Mouse (Mus musculus) liver, embryonic 13.5 days (tissue): ENCODE data around the gene Hdac7. TPM values are rescaled to one million over a fixed set of nuclear protein-coding genes. Genes with fewer than 3 reads are reported as not detected.

Source experiments
- ATAC-seq: fragments of 200-750 bp; cut with Nextera tagmentation; 2 replicates; pipeline ENCODE4 v1.8.0; 2017; ENCODE audit warnings: low read depth, mild to moderate bottlenecking, moderate number of reproducible peaks, moderate library complexity
- DNase-seq: peaks from one replicate; pipeline ENCODE4 v3.0.0; 2022
- H3K27ac ChIP-seq: fragments of 300-500 bp; sonication (generic); 2 replicates; pipeline ENCODE4 v1.5.1; 2015; ENCODE audit warnings: moderate library complexity, mild to moderate bottlenecking, inconsistent platforms
- H3K27me3 ChIP-seq: fragments of 300-500 bp; sonication (generic); 2 replicates; pipeline ENCODE4 v1.6.1; 2015; ENCODE audit warnings: mild to moderate bottlenecking, inconsistent platforms
- H3K36me3 ChIP-seq: fragments of 300-500 bp; sonication (generic); 2 replicates; pipeline ENCODE4 v1.6.1; 2015; ENCODE audit warnings: mild to moderate bottlenecking, inconsistent platforms
- H3K4me1 ChIP-seq: fragments of 300-500 bp; sonication (generic); replicated peaks from 2 replicates; pipeline ENCODE4 v1.6.1; 2015; ENCODE audit warnings: inconsistent platforms
- H3K4me2 ChIP-seq: fragments of 300-500 bp; sonication (generic); 2 replicates; pipeline ENCODE4 v1.6.1; 2015; ENCODE audit warnings: inconsistent platforms, mild to moderate bottlenecking, moderate library complexity
- H3K4me3 ChIP-seq: fragments of 300-500 bp; sonication (generic); replicated peaks from 2 replicates; pipeline ENCODE4 v1.5.1; 2015; ENCODE audit warnings: mild to moderate bottlenecking, inconsistent platforms
- H3K9ac ChIP-seq: fragments of 300-500 bp; sonication (generic); 2 replicates; pipeline ENCODE4 v1.6.1; 2015; ENCODE audit warnings: mild to moderate bottlenecking, inconsistent platforms
- H3K9me3 ChIP-seq: fragments of 300-500 bp; sonication (generic); replicated peaks from 2 replicates; pipeline ENCODE4 v1.6.1; 2016; ENCODE audit warnings: inconsistent platforms
- WGBS: fragments of 180-500 bp; shearing (Covaris S2); methylation state at CpG from one replicate; pipeline ENCODE4 v1.1.7; 2015; ENCODE audit not compliant: insufficient replicate concordance; 5-methylcytosine and 5-hydroxymethylcytosine counted together
- polyA plus RNA-seq: library from polyadenylated mRNA; unstranded; fragments of >200 nt; fragmentation: Nextera tagmentation; extraction: Ambion mirVana; gene quantifications from 2 replicates; pipeline ENCODE4 v1.2.1, GENCODE M21; 2015

Gene Hdac7
- polyA plus RNA-seq, 1 experiment from 2014 or later, result 8.0 TPM

DNA sequence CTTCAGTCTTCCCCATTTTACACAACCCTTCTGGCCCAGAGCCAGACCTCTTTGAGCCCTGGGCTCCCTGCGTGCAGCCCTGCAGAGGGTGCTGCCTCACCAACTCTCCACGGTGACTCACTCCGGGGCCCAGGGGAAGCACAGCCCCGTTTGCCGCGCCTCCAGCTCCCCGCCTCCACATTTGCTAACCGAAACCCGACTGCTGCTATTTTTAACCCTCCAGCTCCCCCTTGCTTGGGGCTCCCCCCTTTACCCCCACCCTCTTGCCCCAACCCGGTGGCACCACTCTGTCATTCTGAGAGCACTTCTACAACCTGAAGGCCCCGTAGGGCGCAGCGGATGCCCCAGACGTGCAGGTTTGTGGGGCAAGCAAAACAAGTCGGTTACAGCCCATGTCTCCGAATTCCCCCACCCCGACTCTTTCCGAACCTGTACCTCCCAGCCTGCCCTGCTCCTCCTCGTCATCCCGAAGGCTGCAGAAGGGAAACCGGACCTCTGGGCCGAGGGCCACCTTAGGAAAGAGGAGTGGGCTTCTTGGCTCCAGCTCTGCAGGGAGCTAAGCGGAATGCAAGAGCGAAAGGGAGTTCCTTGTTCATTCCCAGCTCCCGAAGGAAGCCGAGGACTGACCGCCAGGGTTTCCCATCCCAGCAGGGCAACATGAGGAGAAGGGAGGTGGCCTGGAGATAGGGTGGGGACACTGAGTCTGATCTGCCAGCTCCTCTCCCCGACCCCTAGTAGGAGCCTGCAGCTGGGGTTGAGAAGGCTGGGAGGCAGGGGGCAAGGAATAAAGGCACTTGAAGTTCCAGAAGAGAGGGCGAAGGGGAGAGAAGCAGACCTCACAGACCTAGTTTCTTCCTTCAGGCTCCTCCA, 19.0 kb downstream of the Hdac7 start:
- peak overlapping the region; percentile 76 for H3K27ac ChIP-seq
- ATAC-seq (peak; percentile 80), DNase-seq (peak; percentile 68)
- H3K9ac ChIP-seq, result peak overlapping the region; percentile 72
- 9% methylated on average over 29 of the region's 29 CpGs for WGBS
- H3K27me3 ChIP-seq, result peaks cover 8% of the 10 kb centered on the region
- H3K4me2 ChIP-seq, result peak overlapping the region; percentile 87
- H3K36me3 ChIP-seq, result 0 out of 2 replicates have a peak, but pooled peaks cover 4% of the 10 kb centered on the region
- H3K9me3 ChIP-seq, result no peaks in the 10 kb centered on the region
- peaks cover 96% of the 10 kb centered on the region for H3K4me1 ChIP-seq
- peak overlapping the region; percentile 60 for H3K4me3 ChIP-seq

DNA sequence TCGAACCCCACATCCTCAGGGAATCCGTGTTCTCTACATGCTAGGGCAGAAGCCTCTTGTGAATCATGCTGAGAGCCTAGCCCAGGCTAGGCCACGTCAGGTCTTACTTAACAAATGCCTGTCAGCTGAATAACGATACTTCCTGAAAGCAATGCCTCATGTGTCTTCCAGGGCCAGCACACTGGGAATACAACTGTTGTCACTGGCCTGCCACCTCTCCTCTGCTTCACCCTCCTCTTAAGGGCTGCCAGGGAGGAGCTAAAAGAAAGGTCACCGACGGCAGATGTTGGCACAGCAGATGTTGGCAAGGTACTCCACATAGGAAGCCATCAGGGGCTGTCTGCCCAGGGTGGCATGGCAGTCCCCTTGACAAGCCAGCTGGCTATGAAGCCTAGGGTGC, 20.3 kb downstream of the Hdac7 start:
- Histone ChIP-seq H3K27ac (0 out of 2 replicates have a peak overlapping the region, but pooled peaks have one; percentile 9), H3K9ac (peak overlapping the region; percentile 49)
- 77% methylated on average over 6 of the region's 6 CpGs for WGBS

GRCm38 (mm10) chr15:97823479-97823878, 20.8 kb downstream of the Hdac7 start:
- no peak overlapping the region for H3K9ac ChIP-seq
- H3K27ac ChIP-seq, result no peak overlapping the region
- no peaks in the 10 kb centered on the region for H3K9me3 ChIP-seq
- no peak overlapping the region for H3K4me3 ChIP-seq
- DNase-seq (no peak), ATAC-seq (no peak)
- H3K27me3 ChIP-seq, result no peaks in the 10 kb centered on the region
- peaks cover 78% of the 10 kb centered on the region for H3K4me1 ChIP-seq
- 69% methylated on average over 12 of the region's 12 CpGs for WGBS
- H3K36me3 ChIP-seq, result 0 out of 2 replicates have a peak, but pooled peaks cover 4% of the 10 kb centered on the region
- no peak overlapping the region for H3K4me2 ChIP-seq

More for the DNA sequence above, 20.3 kb downstream of the Hdac7 start:
- Histone ChIP-seq H3K4me3 (no peak overlapping the region), H3K9me3 (no peaks in the 10 kb centered on the region), H3K36me3 (0 out of 2 replicates have a peak, but pooled peaks cover 4% of the 10 kb centered on the region), H3K27me3 (no peaks in the 10 kb centered on the region), H3K4me2 (no peak overlapping the region), H3K4me1 (peaks cover 84% of the 10 kb centered on the region)
- DNase-seq (no peak), ATAC-seq (no peak)

GRCm38 (mm10) chr15:97822545-97823228, 21.6 kb downstream of the Hdac7 start:
- WGBS, result 44% methylated on average over 11 of the region's 12 CpGs
- DNase-seq, result no peak
- H3K27ac ChIP-seq, result no peak overlapping the region
- no peak overlapping the region for H3K4me3 ChIP-seq
- H3K27me3 ChIP-seq, result no peaks in the 10 kb centered on the region
- H3K9me3 ChIP-seq, result no peaks in the 10 kb centered on the region
- 0 out of 2 replicates have a peak, but pooled peaks cover 4% of the 10 kb centered on the region for H3K36me3 ChIP-seq
- no peak overlapping the region for H3K4me2 ChIP-seq
- H3K9ac ChIP-seq, result no peak overlapping the region
- ATAC-seq, result no peak
- peaks cover 76% of the 10 kb centered on the region for H3K4me1 ChIP-seq

DNA sequence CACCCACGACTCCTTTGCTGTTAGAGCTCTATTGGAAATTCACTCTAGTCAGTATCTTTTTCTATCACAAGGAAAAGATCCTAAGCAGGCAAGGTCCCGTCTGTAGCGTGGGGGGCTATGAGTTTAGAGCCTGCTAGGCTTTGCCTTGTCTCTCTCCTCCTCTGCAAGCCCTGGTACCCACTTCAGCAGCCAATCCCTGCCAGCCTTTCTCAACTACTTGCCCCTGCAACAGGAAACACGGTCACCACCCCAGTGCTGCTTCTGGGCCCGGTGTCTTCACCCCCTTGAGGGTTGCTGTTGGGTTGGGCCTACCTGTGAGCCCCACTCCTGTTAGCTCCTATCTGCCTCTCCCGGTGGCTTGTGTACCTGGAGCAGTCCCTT, 22.3 kb downstream of the Hdac7 start:
- 43% methylated on average over 6 of the region's 6 CpGs for WGBS

GRCm38 (mm10) chr15:97821321-97821982, 22.9 kb downstream of the Hdac7 start:
- no peak for DNase-seq
- Histone ChIP-seq H3K9ac (peak overlapping the region; percentile 9; the same call in 1 of the 2 replicates), H3K4me2 (0 out of 2 replicates have a peak overlapping the region, but pooled peaks have one; percentile 6), H3K27ac (peak overlapping the region; percentile 72), H3K4me3 (no peak overlapping the region), H3K9me3 (no peaks in the 10 kb centered on the region), H3K36me3 (0 out of 2 replicates have a peak, but pooled peaks cover 4% of the 10 kb centered on the region), H3K4me1 (peaks cover 64% of the 10 kb centered on the region), H3K27me3 (no peaks in the 10 kb centered on the region)
- WGBS, result 34% methylated on average over 10 of the region's 10 CpGs
- ATAC-seq, result no peak

More for the DNA sequence above, 22.3 kb downstream of the Hdac7 start:
- Histone ChIP-seq H3K9ac (peak overlapping the region; percentile 9; the same call in 1 of the 2 replicates), H3K36me3 (0 out of 2 replicates have a peak, but pooled peaks cover 4% of the 10 kb centered on the region), H3K4me1 (peaks cover 69% of the 10 kb centered on the region), H3K9me3 (no peaks in the 10 kb centered on the region), H3K4me3 (no peak overlapping the region), H3K4me2 (no peak overlapping the region), H3K27me3 (no peaks in the 10 kb centered on the region), H3K27ac (peak overlapping the region; percentile 72)
- ATAC-seq, result no peak
- DNase-seq, result no peak

DNA sequence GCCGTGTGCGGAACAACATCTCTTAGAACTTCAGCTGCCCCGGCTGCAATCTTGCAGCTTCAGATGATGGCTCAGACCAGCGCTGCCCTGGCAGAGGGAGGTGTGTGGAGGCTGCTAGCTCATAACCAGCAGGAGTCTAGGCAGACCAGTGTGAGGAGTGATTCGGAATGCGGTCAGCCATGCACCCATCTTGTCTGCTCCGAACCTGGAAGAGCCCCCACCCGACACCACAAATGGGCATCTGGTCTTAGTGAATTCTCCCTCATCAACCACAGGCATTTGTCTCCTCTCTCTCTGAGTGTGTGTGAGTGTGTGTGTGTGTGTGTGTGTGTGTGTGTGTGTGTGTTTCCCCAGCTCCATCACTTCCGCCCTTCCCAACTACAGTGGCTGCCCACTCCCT, 24.4 kb downstream of the Hdac7 start:
- H3K36me3 ChIP-seq, result 0 out of 2 replicates have a peak, but pooled peaks cover 4% of the 10 kb centered on the region
- peaks cover 61% of the 10 kb centered on the region for H3K4me1 ChIP-seq
- no peaks in the 10 kb centered on the region for H3K9me3 ChIP-seq
- H3K27ac ChIP-seq, result no peak overlapping the region
- ATAC-seq, result no peak
- no peak overlapping the region for H3K4me3 ChIP-seq
- 86% methylated on average over 9 of the region's 9 CpGs for WGBS
- no peak for DNase-seq
- no peaks in the 10 kb centered on the region for H3K27me3 ChIP-seq
- H3K4me2 ChIP-seq, result no peak overlapping the region
- H3K9ac ChIP-seq, result no peak overlapping the region

- Histone ChIP-seq H3K27ac (no peak overlapping the region), H3K9me3 (no peaks in the 10 kb centered on the region), H3K9ac (no peak overlapping the region), H3K4me1 (peaks cover 44% of the 10 kb centered on the region), H3K4me3 (no peak overlapping the region), H3K4me2 (no peak overlapping the region), H3K27me3 (no peaks in the 10 kb centered on the region), H3K36me3 (no peaks in the 10 kb centered on the region)
- DNase-seq (no peak), ATAC-seq (no peak)
- 60% methylated on average over 13 of the region's 17 CpGs for WGBS
Measured at GRCm38 (mm10) chr15:97816199-97816994, 27.9 kb downstream of the Hdac7 start.

- ATAC-seq, result no peak
- Histone ChIP-seq H3K9me3 (no peaks in the 10 kb centered on the region), H3K27ac (peak overlapping the region; percentile 19; the same call in 1 of the 2 replicates), H3K4me1 (peaks cover 34% of the 10 kb centered on the region), H3K4me2 (no peak overlapping the region), H3K27me3 (no peaks in the 10 kb centered on the region), H3K9ac (no peak overlapping the region), H3K36me3 (peaks cover 8% of the 10 kb centered on the region; the same call in 1 of the 2 replicates), H3K4me3 (no peak overlapping the region)
- 68% methylated on average over 4 of the region's 4 CpGs for WGBS
- no peak for DNase-seq
Measured at GRCm38 (mm10) chr15:97815254-97815653, 29.0 kb downstream of the Hdac7 start.

DNA sequence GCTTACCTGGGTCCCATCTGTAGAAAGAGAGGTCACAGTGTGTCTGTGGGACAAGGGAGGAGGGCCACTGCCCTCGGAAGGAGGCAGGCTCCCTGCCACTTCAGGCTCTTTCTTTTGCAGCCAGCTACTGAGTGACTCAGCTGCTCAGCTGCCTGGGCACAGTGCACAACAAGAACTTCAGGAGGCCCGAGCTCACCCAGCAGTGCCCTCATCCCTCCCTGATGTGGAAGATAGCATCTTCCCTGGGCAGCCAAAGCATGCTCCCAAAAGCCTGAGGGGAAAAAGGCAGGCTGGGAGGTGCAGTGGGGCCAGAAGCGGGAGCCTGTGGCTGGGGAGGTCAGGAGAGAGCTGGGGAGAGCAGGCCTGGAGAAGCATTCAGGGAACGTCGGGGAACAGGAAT, 29.6 kb downstream of the Hdac7 start:
- Histone ChIP-seq H3K4me1 (peaks cover 34% of the 10 kb centered on the region), H3K4me3 (no peak overlapping the region), H3K9me3 (no peaks in the 10 kb centered on the region), H3K4me2 (no peak overlapping the region), H3K27ac (peak overlapping the region; percentile 19; the same call in 1 of the 2 replicates), H3K36me3 (peaks cover 13% of the 10 kb centered on the region), H3K27me3 (no peaks in the 10 kb centered on the region), H3K9ac (no peak overlapping the region)
- DNase-seq (no peak), ATAC-seq (no peak)
- 53% methylated on average over 5 of the region's 5 CpGs for WGBS
